Mouse (Mus musculus) gastrocnemius, adult 8-10 months (tissue): Measurements from ENCODE around the gene Cops8. TPM values are rescaled to one million over a fixed set of nuclear protein-coding genes. Genes with fewer than 3 reads are reported as not detected.

Source experiments
- DNase-seq, 2 experiments: peaks; one replicate each; pipeline ENCODE4 v3.0.0; 2022; ENCODE audit warnings: low spot score in 2 of 2
- total RNA-seq, 4 experiments: library from RNA; stranded (reverse); gene quantifications; 2 replicates each; pipeline ENCODE4 v1.2.4; 2022

Gene Cops8
- total RNA-seq, 4 experiments from 2014 or later, result 89.9 to 149 (median 110) TPM

DNA sequence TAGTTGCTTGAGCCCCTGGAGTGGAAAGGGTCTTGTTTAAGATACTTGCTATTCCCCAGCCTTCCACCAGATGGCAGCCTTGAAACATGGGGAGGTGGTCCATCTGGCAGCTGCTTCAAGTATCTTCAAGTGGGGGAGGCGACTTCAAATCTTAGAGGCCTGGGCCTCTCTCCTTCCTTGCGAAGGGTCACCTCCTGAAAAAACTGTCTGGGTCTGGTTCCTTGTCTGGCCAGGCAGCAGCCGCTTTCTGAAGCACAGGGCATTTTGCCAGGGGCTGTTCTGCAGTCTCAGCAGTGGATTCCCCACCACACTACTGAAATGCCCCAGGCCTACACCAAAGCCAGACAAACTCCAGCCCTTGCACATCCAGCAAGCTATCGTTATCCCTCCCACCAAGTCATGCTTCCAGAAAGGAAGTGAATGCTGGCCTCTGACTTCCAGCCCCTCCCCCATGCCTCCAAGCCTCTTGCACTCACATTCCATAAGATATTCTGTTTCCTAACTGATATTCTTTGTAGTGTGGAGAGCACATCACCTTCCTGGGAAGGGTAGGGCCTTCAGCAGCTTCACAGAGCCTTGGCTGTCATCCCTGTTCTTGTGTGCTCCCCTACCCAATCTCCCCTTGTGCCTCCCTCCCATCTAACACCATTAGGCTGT is 48.1 kb downstream of the Cops8 start:
- DNase-seq, result peak; percentile 36 to 54

DNA sequence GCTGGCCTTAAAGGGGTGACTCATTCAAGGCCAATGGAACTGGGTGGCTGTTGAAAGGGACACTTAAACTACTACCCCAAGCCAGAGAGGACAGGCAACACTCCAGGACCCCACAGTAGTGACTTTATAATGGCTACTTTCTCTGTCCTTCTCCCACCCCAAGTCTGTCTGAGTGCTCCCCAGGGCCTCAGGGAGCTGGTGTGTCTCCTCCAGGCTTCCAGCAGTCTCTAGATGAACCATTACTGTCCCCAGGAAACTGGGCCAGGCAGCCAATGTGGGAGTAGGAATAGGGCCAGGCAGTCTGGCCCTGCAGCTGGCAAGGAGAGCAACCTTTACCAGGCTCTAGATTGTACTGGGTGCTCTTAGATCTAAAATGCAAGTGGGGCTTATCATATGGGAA is 49.0 kb downstream of the Cops8 start:
- no peak for DNase-seq

GRCm38 (mm10) chr1:90652553-90652952 is 49.8 kb downstream of the Cops8 start:
- no peak for DNase-seq

- DNase-seq, result peak; percentile 65 to 76
Observed at GRCm38 (mm10) chr1:90656492-90657245, 53.9 kb downstream of the Cops8 start.

- no peak for DNase-seq
Observed at GRCm38 (mm10) chr1:90657292-90658050, 54.7 kb downstream of the Cops8 start.

DNA sequence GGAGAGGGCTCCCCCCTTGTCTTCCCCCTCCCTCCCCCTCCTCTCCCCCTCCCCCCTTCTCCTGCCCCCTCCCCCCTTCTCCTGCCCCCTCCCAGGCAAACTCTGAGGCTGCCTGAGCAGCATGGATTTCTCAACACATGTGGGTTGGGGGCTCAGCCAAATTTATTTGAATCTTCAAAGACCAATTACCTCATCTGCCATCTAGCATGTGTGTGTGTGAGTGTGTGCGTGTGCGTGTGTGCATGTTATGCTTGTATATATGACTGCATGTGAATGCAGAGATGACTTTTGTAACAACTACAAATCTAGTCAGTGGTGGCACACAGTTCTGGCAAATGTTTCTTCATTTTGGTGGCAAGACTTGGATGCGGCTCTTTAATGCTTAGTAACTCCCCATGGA is 55.8 kb downstream of the Cops8 start:
- no peak for DNase-seq

GRCm38 (mm10) chr1:90660150-90660549 is 57.4 kb downstream of the Cops8 start:
- no peak for DNase-seq

DNA sequence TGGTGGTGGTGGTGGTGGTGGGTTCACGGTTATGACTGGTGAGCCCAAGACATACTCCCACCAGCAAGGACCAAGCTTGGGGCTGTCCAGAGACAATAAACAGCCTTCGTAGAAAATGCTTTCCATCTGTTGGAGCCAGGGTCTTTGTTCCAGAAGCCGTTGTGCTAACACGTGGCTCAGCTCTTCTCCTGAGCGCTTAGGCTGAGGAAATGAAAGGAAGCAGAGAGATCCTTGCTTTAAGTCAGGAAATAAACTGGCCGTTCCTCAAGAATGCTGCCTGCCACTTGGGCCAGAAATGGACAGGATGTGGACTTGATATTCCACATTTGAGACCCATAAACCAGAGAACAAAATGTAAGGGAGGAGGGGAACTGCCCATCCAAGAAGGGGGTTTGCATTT is 59.7 kb downstream of the Cops8 start:
- DNase-seq, result no peak

Other genes starting within 250 kb of the Cops8 start
- gene Col6a3, start 241.0 kb downstream of the Cops8 start, total RNA-seq, result 10 to 100 TPM; 12.8 to 21.0 (median 16.7) TPM